Mouse (Mus musculus): ENCODE measurements around the gene Dnajc13. TPM values are rescaled to one million over a fixed set of nuclear protein-coding genes. Genes with fewer than 3 reads are reported as not detected.

The Dnajc13 gene
- polyA plus RNA-seq, 3 experiments from 2014 or later = 22.7 to 30.5 (median 30.3) TPM

GRCm38 (mm10) chr9:104108571-104109143 is 154.1 kb downstream of the Dnajc13 start:
- no peak for ATAC-seq

- no peak for ATAC-seq
These were observed 155.2 kb downstream of the Dnajc13 start for GRCm38 (mm10) chr9:104107482-104107881.

GRCm38 (mm10) chr9:104106930-104107329 is 155.8 kb downstream of the Dnajc13 start:
- ATAC-seq = no peak

- no peak for ATAC-seq
These were observed 157.7 kb downstream of the Dnajc13 start for GRCm38 (mm10) chr9:104104986-104105385.

GRCm38 (mm10) chr9:104102901-104103300 is 159.8 kb downstream of the Dnajc13 start:
- ATAC-seq = no peak

GRCm38 (mm10) chr9:104102301-104102700 is 160.4 kb downstream of the Dnajc13 start:
- no peak for ATAC-seq

GRCm38 (mm10) chr9:104101458-104101857 is 161.3 kb downstream of the Dnajc13 start:
- ATAC-seq = no peak

Other genes starting within 250 kb of the Dnajc13 start
- not detected for gene Gm28305, start 222.3 kb downstream of the Dnajc13 start, polyA plus RNA-seq (2017; shearing (Covaris generic))
- 10 to 100 TPM; 12.2 to 13.2 (median 12.9) TPM for gene Uba5, start 199.8 kb downstream of the Dnajc13 start, polyA plus RNA-seq (2017; shearing (Covaris generic))
- gene Acad11, start 199.6 kb downstream of the Dnajc13 start, polyA plus RNA-seq (2017; shearing (Covaris generic)) = 10 to 100 TPM in 1 of 3 experiments, 1 to 10 TPM in 2; 4.2 to 11.6 (median 4.6) TPM
- gene Ackr4, start 136.0 kb downstream of the Dnajc13 start, polyA plus RNA-seq (2017; shearing (Covaris generic)) = 1 to 10 TPM in 1 of 3 experiments, not detected in 2; 1.3 TPM
- gene Acpp, start 74.8 kb upstream of the Dnajc13 start, polyA plus RNA-seq (2017; shearing (Covaris generic)) = 1 to 10 TPM; 2.3 to 6.1 (median 2.3) TPM